Mouse (Mus musculus): ENCODE measurements at regions not wholly inside any gene's neighbourhood (a gene's known extent, or its start where the extent isn't known, plus 50 kb on each side); places are given as distances from the start of the nearest gene placed in this dataset.

DNA sequence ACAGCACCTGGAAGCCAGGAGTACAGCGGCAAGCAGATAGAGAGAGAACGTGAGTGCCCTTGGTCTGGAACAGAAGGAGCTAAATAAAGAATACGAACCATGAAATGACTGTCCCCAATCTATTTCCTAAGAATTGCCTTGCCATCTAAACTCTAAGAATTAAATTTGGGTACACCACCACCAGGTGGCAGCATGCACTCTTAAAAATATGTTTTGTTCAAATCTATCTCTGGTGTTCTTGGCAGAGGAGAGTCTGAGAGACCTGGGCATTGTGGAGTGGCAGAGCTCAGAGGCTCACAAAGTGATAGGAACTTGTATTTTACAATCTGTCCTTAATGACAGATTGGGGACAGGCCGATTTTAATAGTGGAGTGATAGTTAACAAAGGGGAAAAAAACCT lies 144.5 kb downstream of the Cdh26 start:
- no peak for TF ChIP-seq POLR2A (IDR thresholded peaks at IDR 0.05; ENCODE audit: low read depth, low read length)
- TF ChIP-seq CTCF (IDR thresholded peaks at IDR 0.05; ENCODE audit: borderline replicate concordance, insufficient read depth, low read length), result no peak

Measured in embryonic fibroblast, embryonic 13.5 days (primary cell).